Mouse (Mus musculus) CH12.LX (cell line): ENCODE results near the gene Rpl10-ps3. TPM values are rescaled to one million over a fixed set of nuclear protein-coding genes. Genes with fewer than 3 reads are reported as not detected.

ENCODE experiments used
- DNase-seq: peaks from one replicate; pipeline ENCODE4 v3.0.0-alpha.2; 2013; ENCODE audit errors: extremely low read depth
- H3K27ac ChIP-seq: 2 replicates; pipeline ENCODE4 v1.5.1; 2012; ENCODE audit warnings: low read depth, mild to moderate bottlenecking, control low read depth, moderate library complexity; ENCODE audit not compliant: insufficient read depth
- H3K27me3 ChIP-seq: replicated peaks from 2 replicates; pipeline ENCODE3; 2012; ENCODE audit warnings: inconsistent platforms
- H3K36me3 ChIP-seq, 2 experiments: replicated peaks in 1 of 2; 2 replicates each; pipeline versions ENCODE3 to v1.6.1; 2012; ENCODE audit warnings: inconsistent platforms in 1 of 2, low read length in 1 of 2, mild to moderate bottlenecking in 1 of 2, mixed read lengths in 1 of 2, moderate library complexity in 1 of 2; ENCODE audit not compliant: control insufficient read depth in 1 of 2, insufficient read depth in 1 of 2
- H3K4me1 ChIP-seq, 2 experiments: 2 replicates each; pipeline ENCODE4 v1.6.1; 2012; ENCODE audit warnings: inconsistent platforms in 1 of 2, moderate library complexity in 1 of 2; ENCODE audit not compliant: insufficient read depth in 2 of 2, control insufficient read depth in 1 of 2
- H3K4me2 ChIP-seq: 2 replicates; pipeline ENCODE4 v1.6.1; 2012; ENCODE audit warnings: low read depth, mild to moderate bottlenecking, control low read depth; ENCODE audit not compliant: poor library complexity, insufficient read depth, severe bottlenecking
- H3K4me3 ChIP-seq, 3 experiments: fragments of 150-350 bp in 1 of 3; sonication (generic) in 1 of 3; replicated peaks in 1 of 3; 2 replicates each; pipeline versions ENCODE3 to v1.5.1; 2011 to 2012; ENCODE audit warnings: low read depth in 2 of 3, low read length in 2 of 3, mild to moderate bottlenecking in 2 of 3, moderate library complexity in 2 of 3, control low read depth in 1 of 3, improper control_type of control experiment in 1 of 3, inconsistent platforms in 1 of 3, mixed read lengths in 1 of 3; ENCODE audit not compliant: poor library complexity in 1 of 3
- H3K79me2 ChIP-seq: replicated peaks from 2 replicates; pipeline ENCODE4 v1.6.1; 2012; ENCODE audit warnings: mild to moderate bottlenecking, moderate library complexity; ENCODE audit not compliant: control insufficient read depth, poor library complexity, insufficient read depth, severe bottlenecking; ENCODE audit errors: extremely low read depth
- H3K9ac ChIP-seq: 2 replicates; pipeline ENCODE4 v1.6.1; 2012; ENCODE audit warnings: low read depth, mild to moderate bottlenecking, control low read depth, moderate library complexity; ENCODE audit not compliant: insufficient read depth
- H3K9me3 ChIP-seq: replicated peaks from 2 replicates; pipeline ENCODE3; 2012; ENCODE audit warnings: low read length, inconsistent platforms, mixed read lengths
- BHLHE40 ChIP-seq: IDR thresholded peaks from 2 replicates; pipeline ENCODE4 v1.6.1; 2011; ENCODE audit warnings: mild to moderate bottlenecking, low read depth, low read length, improper control_type of control experiment
- CHD1 ChIP-seq: IDR thresholded peaks from 2 replicates; pipeline ENCODE4 v1.6.1; 2012; ENCODE audit warnings: low read depth, low read length, improper control_type of control experiment, inconsistent platforms
- CHD2 ChIP-seq: IDR thresholded peaks from 2 replicates; pipeline ENCODE4 v1.6.1; 2011; ENCODE audit warnings: low read length, improper control_type of control experiment
- CTCF ChIP-seq, 2 experiments: IDR thresholded peaks in 1 of 2; conservative IDR thresholded peaks in 1 of 2; 2 replicates each; pipeline ENCODE4 v1.5.1; 2011 to 2012; ENCODE audit warnings: low read depth in 2 of 2, low read length in 2 of 2, improper control_type of control experiment in 1 of 2, inconsistent platforms in 1 of 2, mild to moderate bottlenecking in 1 of 2, moderate library complexity in 1 of 2
- ELF1 ChIP-seq: IDR thresholded peaks from 2 replicates; pipeline ENCODE4 v1.6.1; 2014; ENCODE audit warnings: low read depth, mild to moderate bottlenecking, inconsistent platforms, low read length, improper control_type of control experiment
- JUND ChIP-seq: conservative IDR thresholded peaks from 2 replicates; pipeline ENCODE4 v1.6.1; 2011; ENCODE audit warnings: low read depth, low read length, improper control_type of control experiment
- KAT2A ChIP-seq: IDR thresholded peaks from 2 replicates; pipeline ENCODE4 v1.6.1; 2012; ENCODE audit warnings: low read length, improper control_type of control experiment, inconsistent platforms; ENCODE audit not compliant: insufficient replicate concordance
- NRF1 ChIP-seq: IDR thresholded peaks from 2 replicates; pipeline ENCODE4 v1.6.1; 2014; ENCODE audit warnings: low read depth, mild to moderate bottlenecking, inconsistent platforms, low read length, improper control_type of control experiment, moderate library complexity
- PAX5 ChIP-seq: IDR thresholded peaks from 2 replicates; pipeline ENCODE4 v1.6.1; 2012; ENCODE audit warnings: low read length, inconsistent platforms, mixed read lengths
- RAD21 ChIP-seq: IDR thresholded peaks from 2 replicates; pipeline ENCODE4 v1.6.1; 2011; ENCODE audit warnings: low read depth, mild to moderate bottlenecking, low read length, improper control_type of control experiment, moderate library complexity
- RCOR1 ChIP-seq: conservative IDR thresholded peaks from 2 replicates; pipeline ENCODE4 v1.6.1; 2012; ENCODE audit warnings: low read depth, mild to moderate bottlenecking, inconsistent platforms, low read length, improper control_type of control experiment
- USF2 ChIP-seq: conservative IDR thresholded peaks from 2 replicates; pipeline ENCODE4 v1.6.1; 2011; ENCODE audit warnings: low read depth, low read length, improper control_type of control experiment
- ZKSCAN1 ChIP-seq: IDR thresholded peaks from 2 replicates; pipeline ENCODE4 v1.6.1; 2012; ENCODE audit warnings: low read depth, inconsistent platforms, low read length, improper control_type of control experiment, borderline replicate concordance
- dilution Hi-C: fragments of 300-500 bp; cut with MboI; formaldehyde crosslinking; loops from 2 replicates; pipeline ENCODE4 v1.14.3; 2020; ENCODE audit warnings: low sequenced_read_pairs; ENCODE audit not compliant: extremely low pct_unique_long_range_greater_than_20kb, extremely low pct_ligation_motif_present
- in situ Hi-C: fragments of 300-500 bp; cut with MboI; formaldehyde crosslinking; loops from 3 replicates; pipeline ENCODE4 v1.14.3; 2019; ENCODE audit warnings: low sequenced_read_pairs, low pct_ligation_motif_present, low pct_unique_long_range_greater_than_20kb, mixed read lengths
- polyA plus RNA-seq: library from polyadenylated mRNA; unstranded; fragments of >175 nt; gene quantifications from 2 replicates; pipeline ENCODE4 v1.2.1, GENCODE M21; 2012; ENCODE audit warnings: low read depth; ENCODE audit not compliant: insufficient read length
- total RNA-seq, 2 experiments: library from RNA; depleted of rRNA; stranded (reverse); fragments of 300-350 nt in 1 of 2; fragments of >200 nt in 1 of 2; gene quantifications; 2 replicates each; pipeline ENCODE4 v1.2.3; 2012 to 2014

The Rpl10-ps3 gene
- total and polyA plus RNA-seq, 3 experiments, result 373 to 2,259 (median 1,294) TPM

GRCm38 (mm10) chr9:50363962-50364361 lies 19.2 kb upstream of the Rpl10-ps3 start:
- no peak overlapping the region for H3K9ac ChIP-seq
- no peaks in the 10 kb centered on the region for H3K27me3 ChIP-seq
- no peak for DNase-seq
- H3K4me1 ChIP-seq, result no peaks in the 10 kb centered on the region
- H3K27ac ChIP-seq, result no peak overlapping the region
- TF ChIP-seq NRF1 (no peak), KAT2A (no peak), CTCF (conservative IDR thresholded peaks at IDR 0.05 in 1 of 2, IDR thresholded peaks at IDR 0.05 in 1 of 2; ENCODE audit: low read depth in 2 of 2, low read length in 2 of 2) (no peak), PAX5 (no peak), BHLHE40 (no peak), RCOR1 (no peak), CHD1 (no peak)
- H3K9me3 ChIP-seq, result no peaks in the 10 kb centered on the region
- H3K4me3 ChIP-seq, result no peak overlapping the region
- no peak overlapping the region for H3K4me2 ChIP-seq
- H3K36me3 ChIP-seq, result no peaks in the 10 kb centered on the region
- dilution Hi-C loops, result no loop called here
- H3K79me2 ChIP-seq, result no peaks in the 10 kb centered on the region; the same call in 1 of the 2 replicates
- in situ Hi-C loops, result no loop called here

GRCm38 (mm10) chr9:50363259-50363658 lies 18.5 kb upstream of the Rpl10-ps3 start:
- Histone ChIP-seq H3K27ac (no peak overlapping the region), H3K4me3 (no peak overlapping the region), H3K9me3 (no peaks in the 10 kb centered on the region), H3K79me2 (no peaks in the 10 kb centered on the region; the same call in 1 of the 2 replicates), H3K36me3 (no peaks in the 10 kb centered on the region), H3K4me2 (no peak overlapping the region), H3K9ac (no peak overlapping the region), H3K4me1 (no peaks in the 10 kb centered on the region), H3K27me3 (no peaks in the 10 kb centered on the region)
- dilution Hi-C loops (no loop called here), in situ Hi-C loops (no loop called here)
- no peak for TF ChIP-seq ELF1
- DNase-seq, result no peak

GRCm38 (mm10) chr9:50362556-50362955 lies 17.8 kb upstream of the Rpl10-ps3 start:
- dilution Hi-C loops, result no loop called here

More at GRCm38 (mm10) chr9:50362556-50362955, 17.8 kb upstream of the Rpl10-ps3 start:
- H3K9ac ChIP-seq, result no peak overlapping the region
- no peak overlapping the region for H3K27ac ChIP-seq
- no peaks in the 10 kb centered on the region for H3K36me3 ChIP-seq
- no peak for DNase-seq
- in situ Hi-C loops, result no loop called here
- no peak overlapping the region for H3K4me2 ChIP-seq
- no peak overlapping the region for H3K4me3 ChIP-seq
- H3K9me3 ChIP-seq, result no peaks in the 10 kb centered on the region
- no peaks in the 10 kb centered on the region; the same call in 1 of the 2 replicates for H3K79me2 ChIP-seq
- TF ChIP-seq CHD2, result no peak
- TF ChIP-seq RCOR1, result no peak
- TF ChIP-seq JUND, result no peak
- no peak for TF ChIP-seq ZKSCAN1
- no peak for TF ChIP-seq USF2
- no peak for TF ChIP-seq RAD21
- no peaks in the 10 kb centered on the region for H3K4me1 ChIP-seq
- no peaks in the 10 kb centered on the region for H3K27me3 ChIP-seq
